Mouse (Mus musculus) kidney, postnatal 14 days (tissue): ENCODE data around the gene Scamp4.
"Not testable (repeated sequence)": the region's sequence is repeated elsewhere in the genome, so short reads cannot be mapped to it uniquely, and the experiment has no call there.

Experiments
- DNase-seq: peaks from one replicate; pipeline ENCODE4 v3.0.0; 2022; ENCODE audit warnings: mixed read lengths

Scamp4 gene

DNA sequence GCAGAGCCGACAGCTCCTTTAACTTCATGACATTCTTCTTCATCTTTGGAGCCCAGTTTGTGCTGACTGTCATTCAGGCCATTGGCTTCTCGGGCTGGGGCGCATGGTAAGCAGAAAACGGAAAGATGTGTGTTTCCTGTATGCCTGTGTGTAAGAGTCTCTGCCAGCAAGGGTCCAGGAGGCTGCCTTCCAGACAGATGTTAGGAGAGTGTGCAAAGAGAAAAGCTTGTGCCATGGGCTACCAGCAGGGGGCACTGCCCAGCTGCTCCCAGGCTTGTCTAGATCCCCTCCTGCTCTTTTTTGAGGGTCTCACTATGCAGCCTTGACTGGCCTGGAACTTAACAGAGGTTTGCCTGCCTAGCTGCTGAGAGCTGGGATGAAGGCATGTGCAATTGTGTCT lies 8.4 kb downstream of the Scamp4 start:
- peak; percentile 70 for DNase-seq

GRCm38 (mm10) chr10:80611905-80612304 lies 9.2 kb downstream of the Scamp4 start:
- DNase-seq: no peak

- DNase-seq: no peak
Observed at GRCm38 (mm10) chr10:80613821-80614220, 11.1 kb downstream of the Scamp4 start.

DNA sequence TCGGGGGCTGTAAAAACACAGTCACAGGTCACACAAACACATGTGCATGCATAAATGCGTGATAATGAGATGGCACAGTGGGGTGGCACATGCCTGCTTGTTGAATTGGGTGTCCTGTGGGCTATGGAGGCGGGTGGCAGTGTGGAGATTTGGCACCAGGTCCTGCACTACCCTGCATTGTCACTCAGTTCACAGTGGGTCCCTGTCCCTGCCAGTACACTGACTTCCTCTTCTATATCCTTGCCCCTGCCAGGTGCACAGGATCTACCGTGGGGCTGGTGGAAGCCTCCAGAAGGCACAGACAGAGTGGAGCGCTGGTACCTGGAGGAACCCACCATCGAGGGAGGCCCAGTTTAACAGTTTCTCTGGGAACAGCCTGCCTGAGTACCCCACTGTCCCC lies 11.7 kb downstream of the Scamp4 start:
- no peak for DNase-seq

DNA sequence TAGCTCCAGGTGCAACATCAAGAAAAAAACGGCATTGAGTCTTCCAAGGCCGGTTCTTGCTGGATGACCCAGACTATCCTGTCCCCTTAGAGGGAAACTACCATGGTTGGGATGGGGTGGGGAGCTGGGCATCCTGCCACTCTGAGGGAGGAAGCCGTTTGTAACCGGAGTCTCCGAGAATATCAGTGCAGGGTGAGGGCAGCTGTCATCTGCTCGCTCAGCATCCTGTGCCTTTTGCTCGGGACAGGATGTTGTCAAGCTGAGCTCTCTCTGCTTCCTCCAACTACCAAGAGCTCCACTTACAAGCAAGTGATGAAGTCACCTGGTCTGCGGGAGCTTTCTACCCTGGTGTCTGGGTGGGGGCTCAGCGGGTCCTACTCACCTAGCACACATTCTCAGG lies 15.5 kb downstream of the Scamp4 start:
- peak; percentile 79 for DNase-seq

- no peak for DNase-seq
Observed at GRCm38 (mm10) chr10:80619465-80620244, 17.0 kb downstream of the Scamp4 start.

- no peak for DNase-seq
Observed at GRCm38 (mm10) chr10:80620365-80620764, 17.7 kb downstream of the Scamp4 start.

GRCm38 (mm10) chr10:80620796-80621689 lies 18.4 kb downstream of the Scamp4 start:
- DNase-seq: no peak

GRCm38 (mm10) chr10:80621690-80621939 lies 18.9 kb downstream of the Scamp4 start:
- DNase-seq: no peak

GRCm38 (mm10) chr10:80621940-80622660 lies 19.4 kb downstream of the Scamp4 start:
- DNase-seq: peak; percentile 100

DNA sequence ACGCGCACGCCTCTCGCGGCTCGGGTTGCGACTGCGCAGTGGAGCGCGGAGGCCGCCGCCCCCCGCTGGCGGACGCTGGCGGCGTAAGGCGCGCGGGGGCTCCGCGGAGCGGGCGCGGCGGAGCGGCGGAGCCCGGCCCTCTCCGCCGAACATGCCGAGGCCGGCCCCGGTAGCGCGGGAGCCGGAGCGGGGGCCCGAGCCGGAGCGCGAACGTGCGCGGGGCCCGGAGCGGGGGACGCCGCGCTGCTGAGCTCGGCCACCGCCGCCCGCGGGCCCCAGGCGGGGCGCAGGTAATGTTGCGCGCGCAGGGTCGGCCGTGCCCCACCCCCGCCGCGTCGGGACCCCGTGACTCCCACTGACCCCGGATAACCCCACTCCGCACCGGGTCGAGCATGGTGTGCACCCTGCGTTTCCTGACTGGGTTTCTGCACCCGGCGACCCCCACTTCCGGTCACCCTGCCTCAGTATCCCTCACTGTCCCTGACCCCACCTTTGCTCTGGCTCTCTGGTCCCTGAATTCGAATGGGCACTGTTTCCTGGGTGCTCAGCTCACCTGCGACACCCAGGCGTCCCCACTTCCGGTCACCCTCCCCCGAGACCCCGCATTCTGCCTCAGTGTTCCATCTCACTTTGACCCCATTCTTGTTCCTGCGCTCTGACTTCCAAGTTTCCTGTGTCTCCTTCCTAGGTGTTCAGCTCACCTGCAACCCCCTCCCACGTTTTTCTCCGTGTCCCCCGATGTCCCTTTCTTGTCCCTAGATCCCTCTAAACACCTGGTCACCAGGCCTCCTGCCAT lies 20.2 kb downstream of the Scamp4 start, which contains the start of gene Csnk1g2:
Gene Csnk1g2, plus strand, starts transcription at position 178 of the 796 bp plus-strand sequence.
- DNase-seq: peak; percentile 73

DNA sequence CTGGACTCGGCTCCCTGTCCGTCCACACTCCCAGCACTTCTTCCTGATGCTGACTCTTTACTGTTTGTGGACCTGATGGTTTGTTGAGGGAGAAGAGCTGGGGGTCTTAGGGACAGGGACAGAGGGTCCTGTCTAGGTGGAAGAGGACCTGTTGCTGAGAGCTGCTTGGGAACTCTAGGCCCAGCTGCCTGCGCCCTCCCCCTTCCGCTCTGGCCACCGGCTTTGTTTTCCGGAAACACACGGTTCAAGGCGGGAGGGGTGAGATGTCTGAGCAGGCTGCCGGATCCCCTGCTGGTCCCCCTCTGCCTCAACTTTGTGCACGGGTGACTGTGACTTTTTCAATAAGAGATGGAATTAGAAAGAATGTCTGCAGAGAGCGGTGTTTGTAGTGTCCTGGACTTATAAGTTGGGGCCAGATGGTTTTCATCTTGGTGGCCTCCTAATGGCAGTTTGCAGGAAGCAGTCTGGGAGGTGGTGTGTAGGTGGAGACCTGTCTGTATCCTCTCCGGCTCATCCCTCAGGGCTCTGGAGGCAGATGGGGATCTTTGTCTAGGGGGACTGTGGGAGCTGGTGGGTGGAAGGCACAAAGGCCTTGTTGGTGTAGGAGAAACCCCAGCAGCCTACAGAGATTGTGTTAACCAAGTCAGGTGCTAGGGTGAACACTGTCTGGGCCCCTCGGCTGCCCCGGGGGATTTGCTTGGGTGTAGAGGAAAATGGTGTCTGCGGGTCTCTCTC lies 21.0 kb downstream of the Scamp4 start:
- DNase-seq: peak; percentile 81

DNA sequence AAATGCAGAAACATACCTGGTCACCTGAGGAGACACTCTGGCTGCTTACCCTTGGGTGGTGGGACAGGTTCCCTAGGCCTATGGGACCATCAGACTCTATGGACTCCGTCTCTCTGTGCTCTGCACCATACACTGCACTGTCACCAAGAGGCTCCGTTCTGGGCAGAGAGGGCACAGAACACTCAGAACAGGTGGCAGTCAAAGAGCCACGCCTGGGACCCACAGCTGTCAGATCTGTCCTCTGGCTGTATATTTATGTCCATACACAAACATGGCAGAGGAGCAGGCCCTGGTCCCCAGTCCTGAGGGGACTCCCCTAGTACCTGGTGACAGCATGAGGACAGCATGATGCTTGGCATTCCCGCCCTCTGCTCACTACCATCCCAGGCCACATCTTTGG lies 23.1 kb downstream of the Scamp4 start:
- no peak for DNase-seq

- peak; percentile 70 for DNase-seq
Observed at GRCm38 (mm10) chr10:80627685-80628084, 25.0 kb downstream of the Scamp4 start.

DNA sequence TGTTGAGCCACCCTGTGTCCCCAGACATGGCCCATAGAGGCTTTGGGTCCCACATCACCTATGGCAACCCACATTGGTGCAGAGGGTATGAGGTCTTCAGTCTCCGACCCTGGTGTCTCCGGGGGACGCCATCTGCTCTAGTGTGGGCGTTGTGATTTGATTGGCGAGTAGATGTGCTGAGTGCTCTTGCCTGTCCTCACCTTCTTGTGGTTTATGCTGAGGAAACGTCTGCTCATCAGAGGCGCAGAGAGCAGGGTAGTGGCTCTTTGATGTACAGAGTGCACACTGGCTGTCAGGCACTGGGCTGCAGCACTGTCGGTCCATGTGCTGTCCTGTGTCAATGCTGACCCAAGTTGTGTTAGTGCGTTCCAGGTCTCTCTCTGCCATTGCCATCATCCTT lies 26.3 kb downstream of the Scamp4 start:
- no peak for DNase-seq

DNA sequence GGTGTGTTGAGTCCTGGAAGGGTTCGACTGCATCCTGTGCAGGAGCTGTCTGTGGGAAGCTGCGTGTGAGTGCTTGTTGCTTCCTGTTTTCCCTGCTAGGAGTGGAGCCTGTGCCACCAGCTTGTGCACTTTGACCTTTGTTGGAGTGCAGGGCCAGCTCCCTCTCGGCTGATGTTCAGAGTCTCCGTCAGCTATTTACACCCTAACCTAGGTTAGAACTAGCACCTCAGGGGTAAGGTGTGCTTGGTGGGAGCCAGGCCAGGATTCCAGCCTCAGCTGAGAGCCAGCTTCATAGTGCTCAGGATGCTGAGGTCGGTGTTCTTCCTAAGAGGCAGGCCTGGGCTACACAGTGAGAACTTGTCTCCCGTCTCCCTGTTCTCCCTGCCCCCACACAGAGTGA lies 32.7 kb downstream of the Scamp4 start:
- peak; percentile 58 for DNase-seq

- no peak for DNase-seq
Observed at GRCm38 (mm10) chr10:80646936-80647335, 44.3 kb downstream of the Scamp4 start.

GRCm38 (mm10) chr10:80649910-80650309 lies 47.2 kb downstream of the Scamp4 start:
- DNase-seq: not testable (repeated sequence)

DNA sequence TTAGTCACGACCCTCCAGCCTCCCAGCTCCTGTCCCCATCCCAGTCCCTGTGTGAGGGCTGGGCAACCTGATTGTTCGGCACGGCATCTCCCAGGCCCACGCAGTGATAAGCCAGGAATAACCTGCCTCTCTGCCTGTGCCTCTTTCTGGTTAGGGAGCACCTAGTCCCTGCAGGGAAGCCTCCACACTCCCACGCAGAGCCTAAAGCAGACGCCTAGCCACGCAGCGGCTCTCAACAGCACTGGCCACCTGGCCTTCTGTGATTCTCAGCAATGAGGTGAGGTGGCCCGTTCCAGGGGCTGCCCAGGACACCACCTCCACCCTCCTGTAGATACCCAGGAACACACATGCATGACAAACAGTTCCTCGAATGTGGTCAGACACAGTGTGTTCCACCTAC lies 47.7 kb downstream of the Scamp4 start:
- no peak for DNase-seq

DNA sequence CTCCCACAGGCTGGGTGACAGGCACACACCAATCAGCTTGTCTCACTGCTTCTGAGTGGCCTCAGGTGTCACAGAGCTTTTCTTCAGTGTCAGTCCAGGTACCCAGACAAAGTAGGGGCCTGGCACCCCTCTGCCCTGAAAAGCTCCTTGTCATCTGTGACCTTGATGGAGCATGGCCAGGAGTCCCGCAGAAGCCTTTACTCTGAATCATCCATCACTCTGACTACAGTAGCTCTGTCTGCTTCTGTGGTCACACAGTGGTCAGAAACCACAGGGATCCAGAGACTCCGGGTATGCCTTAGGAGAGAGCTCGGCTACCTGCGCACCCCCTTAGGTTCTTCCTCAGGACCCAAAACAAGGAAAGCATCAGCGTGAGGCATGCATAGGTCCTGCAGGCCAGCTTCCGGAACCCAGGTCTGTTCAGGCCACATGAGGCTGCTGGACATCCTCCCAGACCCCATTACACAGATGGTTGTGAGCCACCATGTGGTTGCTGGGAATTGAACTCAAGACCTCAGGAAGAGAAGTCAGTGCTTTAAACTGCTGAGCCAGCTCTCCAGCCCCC lies 50.6 kb downstream of the Scamp4 start:
- no peak for DNase-seq

DNA sequence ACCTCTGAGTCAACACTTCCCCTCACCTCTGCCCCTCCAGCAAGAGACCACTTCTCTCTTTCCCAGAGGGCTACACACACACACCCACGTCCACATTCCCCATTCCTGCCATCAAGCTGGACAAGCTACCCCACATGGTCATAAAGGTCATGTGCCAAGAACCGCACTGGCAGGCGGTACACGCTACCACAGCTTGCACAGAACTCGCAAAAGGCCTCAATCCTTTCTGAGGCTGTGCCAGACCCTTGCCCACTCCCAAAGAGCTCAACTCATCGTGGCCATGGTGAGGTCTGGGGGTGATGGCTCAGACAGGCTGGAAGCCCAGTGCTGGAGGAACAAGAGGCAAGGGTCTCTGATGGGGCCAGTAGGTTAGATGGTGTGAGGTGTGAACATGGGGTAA lies 52.2 kb downstream of the Scamp4 start:
- DNase-seq: no peak
